Mouse (Mus musculus) stomach, embryonic 15.5 days (tissue): Measurements from ENCODE around the gene 6330409D20Rik. TPM values are rescaled to one million over a fixed set of nuclear protein-coding genes. Genes with fewer than 3 reads are reported as not detected.

Experiments used
- ATAC-seq: fragments of 200-750 bp; cut with Nextera tagmentation; 2 replicates; pipeline ENCODE4 v1.8.0; 2017; ENCODE audit warnings: low read depth, moderate number of reproducible peaks, moderate TSS enrichment; ENCODE audit not compliant: insufficient read depth, low FRiP score
- H3K27ac ChIP-seq: fragments of 300-500 bp; sonication (generic); 2 replicates; pipeline ENCODE4 v1.5.1; 2015; ENCODE audit warnings: mild to moderate bottlenecking, inconsistent platforms
- H3K27me3 ChIP-seq: fragments of 300-500 bp; sonication (generic); replicated peaks from 2 replicates; pipeline ENCODE4 v1.6.1; 2015; ENCODE audit warnings: inconsistent platforms
- H3K36me3 ChIP-seq: fragments of 300-500 bp; sonication (generic); 2 replicates; pipeline ENCODE4 v1.6.1; 2015; ENCODE audit warnings: inconsistent platforms
- H3K4me1 ChIP-seq: fragments of 300-500 bp; sonication (generic); 2 replicates; pipeline ENCODE4 v1.6.1; 2015; ENCODE audit warnings: inconsistent platforms
- H3K4me2 ChIP-seq: fragments of 300-500 bp; sonication (generic); 2 replicates; pipeline ENCODE4 v1.6.1; 2015; ENCODE audit warnings: mild to moderate bottlenecking, inconsistent platforms
- H3K4me3 ChIP-seq: fragments of 300-500 bp; sonication (generic); replicated peaks from 2 replicates; pipeline ENCODE4 v1.5.1; 2015; ENCODE audit warnings: inconsistent platforms
- H3K9ac ChIP-seq: fragments of 300-500 bp; sonication (generic); 2 replicates; pipeline ENCODE4 v1.6.1; 2015; ENCODE audit warnings: inconsistent platforms
- H3K9me3 ChIP-seq: fragments of 300-500 bp; sonication (generic); 2 replicates; pipeline ENCODE4 v1.6.1; 2016; ENCODE audit warnings: inconsistent platforms
- WGBS: fragments of 180-500 bp; shearing (Covaris S2); methylation state at CpG from one replicate; pipeline ENCODE4 v1.1.7; 2015; 5-methylcytosine and 5-hydroxymethylcytosine counted together
- polyA plus RNA-seq: library from polyadenylated mRNA; unstranded; fragments of >200 nt; fragmentation: Nextera tagmentation; extraction: Ambion mirVana; gene quantifications from 2 replicates; pipeline ENCODE4 v1.2.1, GENCODE M21; 2015

The 6330409D20Rik gene
- polyA plus RNA-seq: 0.27 and 0.45 TPM in 2 replicates

GRCm38 (mm10) chr2:32740916-32741272 lies at the start of gene 6330409D20Rik:
Gene 6330409D20Rik, minus strand, starts transcription at chr2:32741016.
- Histone ChIP-seq H3K9me3 (no peaks in the 10 kb centered on the region), H3K4me3 (peak within 1 kb of the TSS; percentile 47), H3K36me3 (peaks cover 2% of the 10 kb centered on the region; the same call in 1 of the 2 replicates), H3K4me2 (peak within 1 kb of the TSS; percentile 89), H3K9ac (peak within 1 kb of the TSS; percentile 45; the same call in 1 of the 2 replicates), H3K27me3 (peaks cover 15% of the 10 kb centered on the region), H3K4me1 (peaks cover 13% of the 10 kb centered on the region), H3K27ac (no peak within 1 kb of the TSS)
- ATAC-seq: no peak
- WGBS: 15% methylated on average over 11 of the region's 11 CpGs

- Histone ChIP-seq H3K36me3 (no peaks in the 10 kb centered on the region), H3K4me1 (no peaks in the 10 kb centered on the region), H3K27ac (no peak overlapping the region), H3K27me3 (no peaks in the 10 kb centered on the region), H3K4me2 (no peak overlapping the region), H3K4me3 (no peak overlapping the region), H3K9me3 (no peaks in the 10 kb centered on the region), H3K9ac (no peak overlapping the region)
- ATAC-seq: no peak
- WGBS: 40% methylated on average over 2 of the region's 2 CpGs
Observed at GRCm38 (mm10) chr2:32788581-32788980, 47.8 kb upstream of the 6330409D20Rik start.

- no peaks in the 10 kb centered on the region for H3K36me3 ChIP-seq
- no peaks in the 10 kb centered on the region for H3K9me3 ChIP-seq
- no peaks in the 10 kb centered on the region for H3K4me1 ChIP-seq
- H3K4me2 ChIP-seq: no peak overlapping the region
- no peak for ATAC-seq
- WGBS: 69% methylated on average over 6 of the region's 6 CpGs
- H3K27me3 ChIP-seq: no peaks in the 10 kb centered on the region
- H3K4me3 ChIP-seq: no peak overlapping the region
- H3K9ac ChIP-seq: no peak overlapping the region
- no peak overlapping the region for H3K27ac ChIP-seq
Observed at GRCm38 (mm10) chr2:32787176-32787575, 46.4 kb upstream of the 6330409D20Rik start.

DNA sequence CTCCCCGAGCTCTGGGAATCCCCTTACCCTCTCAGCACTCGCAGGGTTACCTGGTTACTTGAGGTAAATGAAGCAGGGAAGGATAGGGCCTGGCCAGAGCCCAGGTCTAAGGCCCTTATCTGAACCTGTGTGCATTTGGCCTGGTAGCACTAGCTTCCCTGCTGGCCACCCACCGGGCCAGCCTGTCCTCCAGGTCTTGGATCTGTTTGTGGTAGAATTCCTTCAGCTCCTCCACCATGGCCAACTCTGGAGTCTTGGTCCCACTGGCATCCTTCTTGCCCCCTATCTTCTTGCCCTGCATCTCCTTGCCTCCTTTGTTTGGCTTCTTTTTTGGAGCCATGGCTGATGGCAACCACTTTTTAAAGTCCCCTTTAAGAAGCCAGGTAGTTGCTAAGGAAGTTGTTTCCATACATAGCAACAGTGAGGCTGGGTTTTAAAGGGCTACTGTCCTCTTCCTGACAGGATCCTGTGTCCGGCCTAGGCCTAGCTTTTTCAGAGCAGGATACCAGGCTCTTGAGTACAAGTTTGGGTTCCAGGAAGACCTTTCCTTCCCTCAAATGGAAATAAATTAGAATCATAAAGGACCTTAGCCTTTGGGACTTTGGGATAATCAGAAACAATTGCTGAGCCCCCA lies 43.3 kb upstream of the 6330409D20Rik start, which contains the start of gene Cfap157:
Cfap157 (minus strand) TSS at position 381 of the 634 bp plus-strand sequence.
- no peaks in the 10 kb centered on the region for H3K36me3 ChIP-seq
- WGBS: 54% methylated on average over 4 of the region's 4 CpGs
- H3K9ac ChIP-seq: no peak within 1 kb of the TSS
- H3K4me2 ChIP-seq: no peak within 1 kb of the TSS
- H3K27me3 ChIP-seq: no peaks in the 10 kb centered on the region
- no peak for ATAC-seq
- no peaks in the 10 kb centered on the region for H3K9me3 ChIP-seq
- H3K27ac ChIP-seq: no peak within 1 kb of the TSS
- no peak within 1 kb of the TSS for H3K4me3 ChIP-seq
- no peaks in the 10 kb centered on the region; the same call in 1 of the 2 replicates for H3K4me1 ChIP-seq

DNA sequence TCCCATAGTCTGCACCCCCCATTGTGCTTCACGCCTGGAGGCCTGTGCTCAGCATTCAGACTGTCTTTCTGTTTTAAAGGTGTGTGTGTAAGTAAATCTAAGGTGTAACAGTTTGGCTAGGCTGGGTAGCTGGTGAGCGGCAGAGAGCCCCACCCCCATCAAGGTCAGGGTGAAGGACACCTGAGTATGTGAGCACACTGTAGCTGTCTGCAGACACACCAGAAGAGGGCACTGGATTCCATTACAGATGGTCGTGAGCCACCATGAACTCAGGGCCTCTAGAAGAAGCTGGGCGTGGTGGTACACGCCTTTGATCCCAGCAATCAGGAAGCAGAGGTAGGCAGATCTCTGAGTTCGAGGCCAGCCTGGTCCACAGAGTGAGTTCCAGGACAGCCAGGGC lies 40.9 kb upstream of the 6330409D20Rik start:
- no peak overlapping the region for H3K9ac ChIP-seq
- ATAC-seq: no peak
- WGBS: 76% methylated on average over 6 of the region's 6 CpGs
- no peak overlapping the region for H3K4me3 ChIP-seq
- no peaks in the 10 kb centered on the region for H3K9me3 ChIP-seq
- no peaks in the 10 kb centered on the region; the same call in 1 of the 2 replicates for H3K4me1 ChIP-seq
- H3K4me2 ChIP-seq: no peak overlapping the region
- no peaks in the 10 kb centered on the region for H3K27me3 ChIP-seq
- H3K36me3 ChIP-seq: no peaks in the 10 kb centered on the region
- H3K27ac ChIP-seq: no peak overlapping the region

DNA sequence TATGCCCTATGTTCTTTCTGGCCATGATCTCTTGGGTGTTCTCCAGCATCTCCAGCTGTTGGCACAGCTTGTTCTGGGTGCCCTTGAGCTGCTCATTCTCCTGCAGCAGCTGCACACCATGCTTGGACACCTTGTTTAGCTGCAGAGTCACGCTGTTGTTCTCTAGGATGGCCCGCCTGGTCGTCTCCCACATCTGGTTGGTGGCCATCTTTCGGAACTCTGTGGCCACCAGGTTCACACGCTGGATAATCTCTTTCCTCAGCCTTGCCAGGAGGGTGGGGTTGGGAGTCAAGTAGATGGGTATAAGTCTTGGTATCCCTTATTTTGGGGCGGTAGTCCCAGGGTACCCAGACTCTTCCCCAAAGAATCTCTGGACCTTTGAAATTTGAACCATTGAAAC lies 38.9 kb upstream of the 6330409D20Rik start:
- ATAC-seq: no peak
- H3K9ac ChIP-seq: no peak overlapping the region
- H3K9me3 ChIP-seq: no peaks in the 10 kb centered on the region
- H3K27ac ChIP-seq: no peak overlapping the region
- no peaks in the 10 kb centered on the region for H3K36me3 ChIP-seq
- H3K27me3 ChIP-seq: no peaks in the 10 kb centered on the region
- 90% methylated on average over 6 of the region's 6 CpGs for WGBS
- H3K4me2 ChIP-seq: no peak overlapping the region
- peaks cover 10% of the 10 kb centered on the region for H3K4me1 ChIP-seq
- no peak overlapping the region for H3K4me3 ChIP-seq

DNA sequence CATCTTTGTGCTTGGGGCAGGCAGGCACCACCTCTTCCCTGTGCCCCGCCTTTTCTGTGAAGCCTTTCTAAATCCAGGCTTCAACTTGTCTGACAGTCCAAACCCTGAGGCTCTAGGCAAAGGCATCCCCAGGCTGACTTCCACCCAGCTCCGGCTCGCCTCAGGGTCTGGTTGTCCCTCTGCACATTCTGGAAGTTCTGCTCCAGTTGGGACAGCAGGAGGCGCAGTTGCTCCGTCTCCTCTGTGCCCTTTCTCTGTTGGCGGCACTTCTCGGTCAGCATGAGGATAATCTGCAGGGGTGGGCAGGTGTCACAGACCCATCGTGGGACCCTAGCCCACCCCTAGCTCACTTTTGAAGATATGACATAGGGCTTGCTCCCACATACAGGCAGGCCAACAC lies 38.3 kb upstream of the 6330409D20Rik start:
- no peak overlapping the region for H3K4me2 ChIP-seq
- H3K36me3 ChIP-seq: no peaks in the 10 kb centered on the region
- WGBS: 9% methylated on average over 8 of the region's 8 CpGs
- H3K4me3 ChIP-seq: no peak overlapping the region
- peaks cover 10% of the 10 kb centered on the region for H3K4me1 ChIP-seq
- no peak overlapping the region for H3K9ac ChIP-seq
- H3K27ac ChIP-seq: no peak overlapping the region
- H3K27me3 ChIP-seq: no peaks in the 10 kb centered on the region
- no peaks in the 10 kb centered on the region for H3K9me3 ChIP-seq
- ATAC-seq: no peak

- H3K36me3 ChIP-seq: no peaks in the 10 kb centered on the region
- H3K4me3 ChIP-seq: no peak overlapping the region
- no peak overlapping the region for H3K27ac ChIP-seq
- no peak overlapping the region for H3K9ac ChIP-seq
- no peak for ATAC-seq
- H3K4me1 ChIP-seq: peaks cover 10% of the 10 kb centered on the region
- WGBS: 86% methylated on average over 6 of the region's 6 CpGs
- no peak overlapping the region for H3K4me2 ChIP-seq
- H3K27me3 ChIP-seq: no peaks in the 10 kb centered on the region
- H3K9me3 ChIP-seq: no peaks in the 10 kb centered on the region
Observed at GRCm38 (mm10) chr2:32778081-32778480, 37.3 kb upstream of the 6330409D20Rik start.

- peaks cover 10% of the 10 kb centered on the region for H3K4me1 ChIP-seq
- H3K27ac ChIP-seq: no peak overlapping the region
- 25% methylated on average over 22 of the region's 22 CpGs for WGBS
- no peak for ATAC-seq
- H3K36me3 ChIP-seq: no peaks in the 10 kb centered on the region
- no peaks in the 10 kb centered on the region for H3K9me3 ChIP-seq
- no peaks in the 10 kb centered on the region for H3K27me3 ChIP-seq
- H3K9ac ChIP-seq: no peak overlapping the region
- peak overlapping the region; percentile 63 for H3K4me3 ChIP-seq
- peak overlapping the region; percentile 90 for H3K4me2 ChIP-seq
Observed at GRCm38 (mm10) chr2:32776192-32776591, 35.4 kb upstream of the 6330409D20Rik start.

DNA sequence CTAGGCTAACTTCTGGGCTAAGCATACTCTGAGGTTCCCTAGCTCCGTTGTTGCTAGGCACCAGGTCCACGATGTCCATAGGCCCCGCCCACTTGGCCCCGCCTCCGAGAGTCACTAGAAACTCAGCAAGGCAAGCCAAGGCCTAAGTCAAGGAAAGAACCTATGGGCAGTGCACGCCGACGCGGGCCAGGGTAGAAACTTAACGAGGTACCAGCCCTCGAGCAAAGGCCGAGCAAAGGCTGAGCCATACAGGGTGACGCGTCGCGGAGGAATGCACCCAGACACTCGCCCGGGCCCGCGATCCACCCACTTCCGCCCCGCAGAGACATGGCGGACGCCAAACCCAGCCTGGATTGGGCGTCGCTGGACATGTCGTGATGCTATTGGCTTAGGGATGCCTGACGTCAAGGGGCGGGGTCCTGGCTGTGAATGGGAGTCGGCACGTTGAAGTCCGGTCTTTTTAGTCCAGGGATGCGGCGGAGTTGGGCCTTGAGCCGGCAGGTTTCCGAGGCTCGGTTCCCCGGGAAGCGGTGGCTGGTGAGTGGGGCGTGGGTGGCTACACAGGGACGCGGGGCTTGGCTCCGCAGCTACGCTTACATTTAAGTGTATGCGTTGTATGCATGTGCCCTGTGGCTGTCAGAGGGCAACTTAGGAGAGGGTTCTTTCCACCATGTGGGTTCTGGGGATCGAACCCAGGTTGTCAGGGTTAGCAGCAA lies 34.7 kb upstream of the 6330409D20Rik start, which contains the start of the genes Ttc16 and Ptrh1:
Ttc16 (minus strand) TSS at position 275 of the 716 bp plus-strand sequence.
Ptrh1 (plus strand) TSS at position 428 of the 716 bp plus-strand sequence.
- under 1% methylated on average over 46 of the region's 46 CpGs for WGBS
- ATAC-seq: peak; percentile 93
- H3K9ac ChIP-seq: peak within 1 kb of the TSS; percentile 9; the same call in 1 of the 2 replicates
- peak within 1 kb of the TSS; percentile 90 for H3K4me2 ChIP-seq
- no peaks in the 10 kb centered on the region for H3K36me3 ChIP-seq
- H3K27ac ChIP-seq: peak within 1 kb of the TSS; percentile 66; the same call in 1 of the 2 replicates
- H3K27me3 ChIP-seq: no peaks in the 10 kb centered on the region
- no peaks in the 10 kb centered on the region for H3K9me3 ChIP-seq
- peaks cover 14% of the 10 kb centered on the region for H3K4me1 ChIP-seq
- H3K4me3 ChIP-seq: peak within 1 kb of the TSS; percentile 63

GRCm38 (mm10) chr2:32772626-32773279 lies 31.9 kb upstream of the 6330409D20Rik start:
- Histone ChIP-seq H3K4me2 (no peak overlapping the region), H3K4me3 (no peak overlapping the region), H3K36me3 (no peaks in the 10 kb centered on the region), H3K9ac (no peak overlapping the region), H3K9me3 (no peaks in the 10 kb centered on the region), H3K27me3 (no peaks in the 10 kb centered on the region), H3K27ac (no peak overlapping the region), H3K4me1 (peaks cover 14% of the 10 kb centered on the region)
- ATAC-seq: no peak
- 76% methylated on average over 8 of the region's 8 CpGs for WGBS

- Histone ChIP-seq H3K27ac (no peak overlapping the region), H3K4me1 (peaks cover 14% of the 10 kb centered on the region), H3K9ac (no peak overlapping the region), H3K27me3 (no peaks in the 10 kb centered on the region), H3K4me2 (no peak overlapping the region), H3K4me3 (no peak overlapping the region), H3K36me3 (no peaks in the 10 kb centered on the region), H3K9me3 (no peaks in the 10 kb centered on the region)
- ATAC-seq: no peak
- WGBS: 26% methylated on average over 12 of the region's 12 CpGs
Observed at GRCm38 (mm10) chr2:32771886-32772285, 31.1 kb upstream of the 6330409D20Rik start.
